ENCODE assay signal across 9 mouse cellular contexts in genomic region chr11:8623852-8624178, GRCm38 (mm10). TPM values are rescaled to one million over a fixed set of nuclear protein-coding genes. Genes with fewer than 3 reads are reported as not detected.
DNase-seq lines count a peak whose midpoint lies in the region; ATAC-seq and TF ChIP-seq lines count a peak whose summit lies in the region.
"Had no signal": no experiment of that assay in that cellular context is flagged by ENCODE, and none has a peak within 500 bp of the region (broad histone marks: within the 10 kb centered on the region; RNA-seq: fewer than 3 reads in every experiment).

No protein-coding gene starts in this region.

- DNase-seq in heart, adult 11 months = no peak
- DNase-seq in forebrain, postnatal 0 days = no peak
- no peak for DNase-seq in liver, postnatal 0 days
- no peak for DNase-seq in frontal cortex, postnatal 14 days (ENCODE audit: low spot score in 2 of 2)
- DNase-seq in adrenal gland, postnatal 25 days = no peak
- DNase-seq in left cerebral cortex, adult 18-20 months (ENCODE audit: low spot score in 2 of 2) = no peak

- peak overlapping the region; percentile 78 for H3K4me3 ChIP-seq in heart, embryonic 12.5 days
- H3K4me3 ChIP-seq in ES-Bruce4 (ENCODE audit: low read depth, low read length) = peak overlapping the region; percentile 68
- H3K4me3 ChIP-seq in forebrain, postnatal 0 days (ENCODE audit: low read depth, low read length) = peak overlapping the region; percentile 65
- peak overlapping the region; percentile 65 for H3K4me3 ChIP-seq in liver, postnatal 0 days (ENCODE audit: low read depth, low read length)

- no peak for TF ChIP-seq POLR2A in ES-Bruce4 (IDR thresholded peaks at IDR 0.05; ENCODE audit: insufficient read depth, low read length)

- TF ChIP-seq EP300 in ES-Bruce4 (IDR thresholded peaks at IDR 0.05; ENCODE audit: insufficient read depth, low read depth, low read length) = no peak
- TF ChIP-seq EP300 in liver, postnatal 0 days (IDR thresholded peaks at IDR 0.05; ENCODE audit: low read depth) = no peak

- WGBS in heart, embryonic 12.5 days = 3% methylated on average over 20 of the region's 20 CpGs
- WGBS in forebrain, postnatal 0 days = 4% methylated on average over 20 of the region's 20 CpGs
- WGBS in liver, postnatal 0 days (ENCODE audit: insufficient replicate concordance) = 5% methylated on average over 20 of the region's 20 CpGs

- H3K36me3 ChIP-seq in heart, embryonic 12.5 days = no peaks in the 10 kb centered on the region
- H3K36me3 ChIP-seq in ES-Bruce4 (ENCODE audit: control insufficient read depth, insufficient read depth, low read length, poor library complexity, severe bottlenecking) = no peaks in the 10 kb centered on the region
- H3K36me3 ChIP-seq in forebrain, postnatal 0 days (ENCODE audit: insufficient read depth) = no peaks in the 10 kb centered on the region
- H3K36me3 ChIP-seq in liver, postnatal 0 days (replicated peaks; ENCODE audit: insufficient read depth, low read length) = no peaks in the 10 kb centered on the region

- no peak for ATAC-seq in heart, embryonic 12.5 days (ENCODE audit: insufficient number of reproducible peaks, low FRiP score)
- ATAC-seq in forebrain, postnatal 0 days = no peak; the same call in 1 of the 2 replicates
- ATAC-seq in liver, postnatal 0 days = no peak

- H3K9ac ChIP-seq in heart, embryonic 12.5 days = peak overlapping the region; percentile 93
- H3K9ac ChIP-seq in ES-Bruce4 (ENCODE audit: low read depth, poor library complexity, severe bottlenecking) = peak overlapping the region; percentile 79
- H3K9ac ChIP-seq in forebrain, postnatal 0 days = peak overlapping the region; percentile 80
- peak overlapping the region; percentile 67 for H3K9ac ChIP-seq in liver, postnatal 0 days (replicated peaks)

- H3K27me3 ChIP-seq in heart, embryonic 12.5 days (replicated peaks) = peaks cover 8% of the 10 kb centered on the region; the same call in 1 of the 2 replicates
- H3K27me3 ChIP-seq in ES-Bruce4 (ENCODE audit: control insufficient read depth, insufficient read depth, low read length, poor library complexity, severe bottlenecking) = no peaks in the 10 kb centered on the region
- H3K27me3 ChIP-seq in forebrain, postnatal 0 days (ENCODE audit: insufficient read depth, low read length) = no peaks in the 10 kb centered on the region
- H3K27me3 ChIP-seq in liver, postnatal 0 days (ENCODE audit: insufficient read depth, low read length) = no peaks in the 10 kb centered on the region
- H3K27me3 ChIP-seq: CH12.LX had no signal

- no peaks in the 10 kb centered on the region for H3K9me3 ChIP-seq in heart, embryonic 12.5 days (replicated peaks)
- no peaks in the 10 kb centered on the region for H3K9me3 ChIP-seq in ES-Bruce4 (replicated peaks; ENCODE audit: control insufficient read depth, insufficient read depth, low read length, poor library complexity, severe bottlenecking)
- no peaks in the 10 kb centered on the region for H3K9me3 ChIP-seq in forebrain, postnatal 0 days (ENCODE audit: low read length)
- H3K9me3 ChIP-seq in liver, postnatal 0 days (ENCODE audit: low read length) = no peaks in the 10 kb centered on the region

- no peak overlapping the region for H3K27ac ChIP-seq in heart, embryonic 12.5 days (ENCODE audit: poor library complexity, severe bottlenecking)
- no peak overlapping the region for H3K27ac ChIP-seq in ES-Bruce4 (ENCODE audit: insufficient read depth, low read length)
- no peak overlapping the region for H3K27ac ChIP-seq in forebrain, postnatal 0 days (ENCODE audit: low read depth, low read length)
- H3K27ac ChIP-seq in liver, postnatal 0 days (ENCODE audit: low read depth) = no peak overlapping the region

- TF ChIP-seq CTCF in ES-Bruce4 (IDR thresholded peaks at IDR 0.05; ENCODE audit: low read depth, low read length) = no peak
- TF ChIP-seq CTCF in forebrain, postnatal 0 days (IDR thresholded peaks at IDR 0.05; ENCODE audit: low read depth) = no peak; the same call in 1 of the 2 replicates
- TF ChIP-seq CTCF in liver, postnatal 0 days (IDR thresholded peaks at IDR 0.05; ENCODE audit: low read depth) = no peak

- H3K4me1 ChIP-seq in heart, embryonic 12.5 days (replicated peaks) = peaks cover 29% of the 10 kb centered on the region
- H3K4me1 ChIP-seq in ES-Bruce4 (ENCODE audit: control insufficient read depth, insufficient read depth, low read length) = peaks cover 7% of the 10 kb centered on the region
- no peaks in the 10 kb centered on the region for H3K4me1 ChIP-seq in forebrain, postnatal 0 days (ENCODE audit: insufficient read depth)
- peaks cover 16% of the 10 kb centered on the region for H3K4me1 ChIP-seq in liver, postnatal 0 days (ENCODE audit: insufficient read depth)

- peak overlapping the region; percentile 100 for H3K4me2 ChIP-seq in heart, embryonic 12.5 days
- peak overlapping the region; percentile 99 for H3K4me2 ChIP-seq in forebrain, postnatal 0 days (ENCODE audit: low read depth)
- H3K4me2 ChIP-seq in liver, postnatal 0 days (ENCODE audit: low read depth, low read length) = peak overlapping the region; percentile 98

RNA-seq across cellular contexts. Expression of gene Tns3, which starts 40.5 kb away (rescaled TPM):
- 16.7 and 17.6 TPM in 2 replicates for polyA plus RNA-seq in heart, embryonic 12.5 days (2016; fragmentation: Nextera tagmentation; extraction: Ambion mirVana)
- 45.7 and 46.2 TPM in 2 replicates for polyA plus RNA-seq in ES-Bruce4 (2011; ENCODE audit: insufficient read depth, insufficient read length, low read depth, missing spikeins)
- total RNA-seq in forebrain, postnatal 0 days (2014; rRNA removed) = 16.3 and 26.5 TPM in 2 replicates
- 3.1 and 6.2 TPM in 2 replicates for polyA plus RNA-seq in forebrain, postnatal 0 days (2015; fragmentation: Nextera tagmentation; extraction: Ambion mirVana)
- 2.8 and 3.6 TPM in 2 replicates for polyA plus RNA-seq in liver, postnatal 0 days (2015; fragmentation: Nextera tagmentation; extraction: Ambion mirVana)
- 52.2 and 71.1 TPM in 2 replicates for total RNA-seq in adrenal gland, postnatal 25 days (2021)
- 10 to 100 TPM; 33.5 to 34.4 TPM for total RNA-seq in left cerebral cortex, adult 18-20 months (2021)
